Mouse (Mus musculus) bone marrow, adult 2 months (tissue): ENCODE measurements around the gene Lin54.

Experiments
- CTCF ChIP-seq: fragments of 200-500 bp; IDR thresholded peaks from 2 replicates; pipeline ENCODE4 v1.5.1; 2011; ENCODE audit warnings: low read length, control low read depth; ENCODE audit not compliant: control insufficient read depth, insufficient read depth
- POLR2A ChIP-seq: fragments of 200-500 bp; IDR thresholded peaks from 2 replicates; pipeline ENCODE4 v1.6.1; 2011; ENCODE audit warnings: low read depth, mild to moderate bottlenecking, control low read depth, low read length, borderline replicate concordance; ENCODE audit not compliant: control insufficient read depth

DNA sequence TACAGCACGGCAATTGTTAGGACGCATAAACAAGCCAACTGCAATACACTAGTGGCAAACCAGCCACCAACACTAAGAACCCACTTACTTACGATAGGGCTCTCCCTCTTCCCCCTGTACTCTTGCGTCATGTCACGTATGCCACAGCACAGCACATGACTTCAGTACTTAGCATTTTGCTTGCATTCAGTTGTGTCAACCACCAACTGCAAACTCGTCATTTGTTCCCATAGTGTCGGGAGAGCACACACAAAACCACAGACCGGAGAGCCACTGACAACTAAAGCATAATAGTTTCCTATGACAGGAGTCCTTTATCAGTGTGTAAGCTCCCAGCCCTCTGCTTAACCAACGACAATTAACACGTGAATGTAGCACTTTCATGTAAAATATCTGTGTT lies 33.8 kb downstream of the Lin54 start:
- TF ChIP-seq CTCF (no peak), POLR2A (no peak)
